Mouse (Mus musculus): ENCODE measurements around the gene Il1r1.

The Il1r1 gene

GRCm38 (mm10) chr1:40266431-40267260 is 41.8 kb downstream of the Il1r1 start:
- POLR2A ChIA-PET, result interaction anchor here in 1 of 4 experiments (0.9 kb wide), 1 partner anchor 27 kb away, joined by 3 read pairs; no protein-coding TSS in a partner anchor

GRCm38 (mm10) chr1:40267846-40268245 is 43.0 kb downstream of the Il1r1 start:
- ChIA-PET POLR2A (interaction anchor here in 1 of 4 experiments (0.8 to 0.9 kb wide), 2 partner anchors 14 to 28 kb away, joined by 3 read pairs; no protein-coding TSS in a partner anchor), CTCF (interaction anchor here in 1 of 4 experiments (0.9 kb wide), 1 partner anchor 112 kb away, joined by 4 read pairs; no protein-coding TSS in a partner anchor)

More at GRCm38 (mm10) chr1:40266431-40267260, 41.8 kb downstream of the Il1r1 start:
- CTCF ChIA-PET, result interaction anchor here in 2 of 4 experiments (0.7 to 1.3 kb wide), 3 partner anchors 20 to 29 kb away, joined by 3 read pairs; no protein-coding TSS in a partner anchor

GRCm38 (mm10) chr1:40268536-40268935 is 43.7 kb downstream of the Il1r1 start:
- ChIA-PET CTCF (no interaction called here), POLR2A (interaction anchor here in 1 of 4 experiments (0.8 kb wide), 1 partner anchor 15 kb away, joined by 3 read pairs; no protein-coding TSS in a partner anchor)

- CTCF ChIA-PET, result no interaction called here
- POLR2A ChIA-PET, result no interaction called here
Observed at GRCm38 (mm10) chr1:40270415-40270814, 45.5 kb downstream of the Il1r1 start.

- ChIA-PET POLR2A (no interaction called here), CTCF (no interaction called here)
Observed at GRCm38 (mm10) chr1:40271052-40271451, 46.2 kb downstream of the Il1r1 start.

GRCm38 (mm10) chr1:40271486-40272055 is 46.7 kb downstream of the Il1r1 start:
- CTCF ChIA-PET, result no interaction called here
- POLR2A ChIA-PET, result no interaction called here

GRCm38 (mm10) chr1:40272204-40272603 is 47.3 kb downstream of the Il1r1 start:
- CTCF ChIA-PET, result no interaction called here
- POLR2A ChIA-PET, result no interaction called here

GRCm38 (mm10) chr1:40273491-40273890 is 48.6 kb downstream of the Il1r1 start:
- POLR2A ChIA-PET, result no interaction called here
- CTCF ChIA-PET, result no interaction called here

- ChIA-PET POLR2A (no interaction called here), CTCF (interaction anchor here in 2 of 4 experiments (0.6 kb wide), 2 partner anchors 514 to 661 kb away, joined by 3 read pairs; no protein-coding TSS in a partner anchor)
Observed at GRCm38 (mm10) chr1:40275285-40276013, 50.6 kb downstream of the Il1r1 start.

GRCm38 (mm10) chr1:40277944-40278343 is 53.1 kb downstream of the Il1r1 start:
- CTCF ChIA-PET, result no interaction called here
- POLR2A ChIA-PET, result interaction anchor here in 1 of 4 experiments (0.6 to 1.1 kb wide), 2 partner anchors 18 to 902 kb away, joined by 3 read pairs; no protein-coding TSS in a partner anchor

- CTCF ChIA-PET, result no interaction called here
Observed at GRCm38 (mm10) chr1:40278720-40279119, 53.8 kb downstream of the Il1r1 start.

GRCm38 (mm10) chr1:40279182-40279743 is 54.4 kb downstream of the Il1r1 start:
- CTCF ChIA-PET, result interaction anchor here in 1 of 4 experiments (1.2 kb wide), 1 partner anchor 11 kb away, joined by 3 read pairs; no protein-coding TSS in a partner anchor
- POLR2A ChIA-PET, result no interaction called here

More at GRCm38 (mm10) chr1:40278720-40279119, 53.8 kb downstream of the Il1r1 start:
- POLR2A ChIA-PET, result no interaction called here

- POLR2A ChIA-PET, result no interaction called here
- CTCF ChIA-PET, result interaction anchor here in 1 of 4 experiments (0.5 kb wide), 1 partner anchor 8 kb away, joined by 3 read pairs; no protein-coding TSS in a partner anchor
Observed at GRCm38 (mm10) chr1:40281950-40282349, 57.1 kb downstream of the Il1r1 start.

- CTCF ChIA-PET, result no interaction called here
- POLR2A ChIA-PET, result no interaction called here
Observed at GRCm38 (mm10) chr1:40282394-40282793, 57.5 kb downstream of the Il1r1 start.

GRCm38 (mm10) chr1:40283995-40284394 is 59.1 kb downstream of the Il1r1 start:
- CTCF ChIA-PET, result interaction anchor here in 1 of 4 experiments (0.7 kb wide), 1 partner anchor 34 kb away, joined by 5 read pairs; no protein-coding TSS in a partner anchor
- POLR2A ChIA-PET, result no interaction called here

- ChIA-PET POLR2A (interaction anchor here in 2 of 4 experiments (0.5 to 0.6 kb wide), 3 partner anchors 167 to 570 kb away, joined by 3 read pairs; no protein-coding TSS in a partner anchor), CTCF (interaction anchor here in 3 of 4 experiments (0.5 to 1.3 kb wide), 11 partner anchors 9 to 383 kb away, joined by 3 to 6 read pairs (median 3); no protein-coding TSS in a partner anchor)
Observed at GRCm38 (mm10) chr1:40290489-40291255, 65.8 kb downstream of the Il1r1 start.

GRCm38 (mm10) chr1:40292231-40292630 is 67.4 kb downstream of the Il1r1 start:
- CTCF ChIA-PET, result no interaction called here
- POLR2A ChIA-PET, result no interaction called here

GRCm38 (mm10) chr1:40293891-40294290 is 69.0 kb downstream of the Il1r1 start:
- ChIA-PET CTCF (interaction anchor here in 2 of 4 experiments (0.7 to 0.9 kb wide), 2 partner anchors 178 to 318 kb away, joined by 4 to 11 read pairs; no protein-coding TSS in a partner anchor), POLR2A (no interaction called here)
